Mouse (Mus musculus): ENCODE measurements around the gene Amd1. TPM values are rescaled to one million over a fixed set of nuclear protein-coding genes. Genes with fewer than 3 reads are reported as not detected.
A peak's percentile ranks its signal among the peaks of the same experiment; 100 is the strongest.

Gene Amd1
- polyA plus RNA-seq, 1 experiment: 50.5 TPM

GRCm38 (mm10) chr10:40246374-40247165 is 55.4 kb downstream of the Amd1 start, which contains the start of gene Rpf2:
Rpf2 (minus strand) TSS chr10:40247036.
- peak; percentile 97 for DNase-seq (ENCODE audit: low read depth)
- no peak for TF ChIP-seq CTCF (IDR thresholded peaks at IDR 0.05; ENCODE audit: borderline replicate concordance, extremely low read depth, insufficient read depth, insufficient read length)
- peak; percentile 32; the same call in 1 of the 2 replicates for TF ChIP-seq POLR2A (IDR thresholded peaks at IDR 0.05; ENCODE audit: borderline replicate concordance, extremely low read depth, insufficient read depth, insufficient read length, poor library complexity, severe bottlenecking)

GRCm38 (mm10) chr10:40237826-40238225 is 64.2 kb downstream of the Amd1 start:
- no peak for DNase-seq (ENCODE audit: low read depth)
- no peak for TF ChIP-seq POLR2A (IDR thresholded peaks at IDR 0.05; ENCODE audit: borderline replicate concordance, extremely low read depth, insufficient read depth, insufficient read length, poor library complexity, severe bottlenecking)
- TF ChIP-seq CTCF (IDR thresholded peaks at IDR 0.05; ENCODE audit: borderline replicate concordance, extremely low read depth, insufficient read depth, insufficient read length): no peak

Other genes starting within 250 kb of the Amd1 start
- 3.0 and 7.5 TPM in 2 replicates for gene Slc16a10, start 159.9 kb downstream of the Amd1 start, polyA plus RNA-seq (2012; rRNA removed)
- gene Rpf2, start 55.1 kb downstream of the Amd1 start, polyA plus RNA-seq (2012; rRNA removed): 23.5 and 25.8 TPM in 2 replicates
- gene Gtf3c6, start 44.1 kb downstream of the Amd1 start, polyA plus RNA-seq (2012; rRNA removed): 32.6 and 47.6 TPM in 2 replicates
- gene Cdk19, start 37.4 kb upstream of the Amd1 start, polyA plus RNA-seq (2012; rRNA removed): 20.2 and 21.5 TPM in 2 replicates

Data from brain, embryonic 14.5 days (tissue).